Mouse (Mus musculus): ENCODE data around the gene Krtap2-4.

Gene Krtap2-4

GRCm38 (mm10) chr11:99581564-99581963, 33.1 kb downstream of the Krtap2-4 start:
- peak; percentile 75 for DNase-seq (ENCODE audit: low read depth)

GRCm38 (mm10) chr11:99581051-99581450, 33.6 kb downstream of the Krtap2-4 start:
- peak; percentile 44 for DNase-seq (ENCODE audit: low read depth)

- DNase-seq (ENCODE audit: low read depth) = peak; percentile 14
Measured at GRCm38 (mm10) chr11:99580636-99581035, 34.0 kb downstream of the Krtap2-4 start, which contains the start of gene Krtap1-5. Gene Krtap1-5, minus strand, starts transcription at chr11:99581016.

GRCm38 (mm10) chr11:99574106-99574505, 40.5 kb downstream of the Krtap2-4 start:
- peak; percentile 44 for DNase-seq (ENCODE audit: low read depth)

- no peak for DNase-seq (ENCODE audit: low read depth)
Measured at GRCm38 (mm10) chr11:99573164-99573563, 41.5 kb downstream of the Krtap2-4 start.

GRCm38 (mm10) chr11:99566530-99566929, 48.1 kb downstream of the Krtap2-4 start, which contains the start of gene Krtap3-1:
Gene Krtap3-1, minus strand, starts transcription at chr11:99566630.
- no peak for DNase-seq (ENCODE audit: low read depth)
